Mouse (Mus musculus) hindlimb bud, embryonic 11.5 days (tissue): ENCODE results near the gene Babam2.
A peak's percentile ranks its signal among the peaks of the same experiment; 100 is the strongest.
"Not testable (repeated sequence)": the region's sequence is repeated elsewhere in the genome, so short reads cannot be mapped to it uniquely, and the experiment has no call there.

Experiments used
- DNase-seq: peaks from one replicate; pipeline ENCODE4 v3.0.0-alpha.2; 2012; ENCODE audit warnings: low read depth, low spot score; ENCODE audit errors: extremely low spot score

Babam2 gene

GRCm38 (mm10) chr5:31774976-31775375, 77.5 kb downstream of the Babam2 start:
- DNase-seq = no peak

GRCm38 (mm10) chr5:31781624-31782023, 84.1 kb downstream of the Babam2 start:
- no peak for DNase-seq

- DNase-seq = no peak
Measured at GRCm38 (mm10) chr5:31787201-31787600, 89.7 kb downstream of the Babam2 start.

- no peak for DNase-seq
Measured at GRCm38 (mm10) chr5:31787622-31788021, 90.1 kb downstream of the Babam2 start.

- no peak for DNase-seq
Measured at GRCm38 (mm10) chr5:31792338-31792737, 94.9 kb downstream of the Babam2 start.

- no peak for DNase-seq
Measured at GRCm38 (mm10) chr5:31792863-31793262, 95.4 kb downstream of the Babam2 start.

GRCm38 (mm10) chr5:31795414-31795813, 97.9 kb downstream of the Babam2 start:
- DNase-seq = no peak

- no peak for DNase-seq
Measured at GRCm38 (mm10) chr5:31796979-31797378, 99.5 kb downstream of the Babam2 start.

GRCm38 (mm10) chr5:31804211-31804610, 106.7 kb downstream of the Babam2 start:
- not testable (repeated sequence) for DNase-seq

GRCm38 (mm10) chr5:31804751-31805150, 107.3 kb downstream of the Babam2 start:
- DNase-seq = no peak

- no peak for DNase-seq
Measured at GRCm38 (mm10) chr5:31807312-31807711, 109.8 kb downstream of the Babam2 start.

GRCm38 (mm10) chr5:31808271-31808670, 110.8 kb downstream of the Babam2 start:
- no peak for DNase-seq

GRCm38 (mm10) chr5:31810796-31811662, 113.5 kb downstream of the Babam2 start:
- DNase-seq = no peak

- DNase-seq = no peak
Measured at GRCm38 (mm10) chr5:31811663-31812001, 114.1 kb downstream of the Babam2 start.

GRCm38 (mm10) chr5:31813156-31813675, 115.7 kb downstream of the Babam2 start:
- no peak for DNase-seq

GRCm38 (mm10) chr5:31814068-31814467, 116.6 kb downstream of the Babam2 start:
- DNase-seq = no peak

- DNase-seq = peak; percentile 2
Measured at GRCm38 (mm10) chr5:31815129-31815528, 117.6 kb downstream of the Babam2 start.

GRCm38 (mm10) chr5:31816082-31816481, 118.6 kb downstream of the Babam2 start:
- no peak for DNase-seq

- no peak for DNase-seq
Measured at GRCm38 (mm10) chr5:31820801-31821200, 123.3 kb downstream of the Babam2 start.

GRCm38 (mm10) chr5:31821204-31821603, 123.7 kb downstream of the Babam2 start:
- DNase-seq = no peak

GRCm38 (mm10) chr5:31823673-31824072, 126.2 kb downstream of the Babam2 start:
- no peak for DNase-seq

- no peak for DNase-seq
Measured at GRCm38 (mm10) chr5:31824126-31824525, 126.6 kb downstream of the Babam2 start.

- DNase-seq = no peak
Measured at GRCm38 (mm10) chr5:31827304-31827703, 129.8 kb downstream of the Babam2 start.
